Mouse (Mus musculus): ENCODE results near the gene Cacng1. TPM values are rescaled to one million over a fixed set of nuclear protein-coding genes. Genes with fewer than 3 reads are reported as not detected.
A peak's percentile ranks its signal among the peaks of the same experiment; 100 is the strongest.

Gene Cacng1
- polyA plus RNA-seq, 1 experiment from 2014 or later, result 14.0 TPM

- no peaks in the 10 kb centered on the region for H3K4me1 ChIP-seq
- H3K9ac ChIP-seq, result no peak overlapping the region
- no peak overlapping the region for H3K4me2 ChIP-seq
- no peaks in the 10 kb centered on the region for H3K36me3 ChIP-seq
- 73% methylated on average over 5 of the region's 5 CpGs for WGBS
- no peaks in the 10 kb centered on the region for H3K27me3 ChIP-seq
- no peak overlapping the region for H3K4me3 ChIP-seq
- no peak overlapping the region for H3K27ac ChIP-seq
- ATAC-seq (ENCODE audit: insufficient number of reproducible peaks, low FRiP score, low TSS enrichment, low read depth), result no peak
- no peaks in the 10 kb centered on the region for H3K9me3 ChIP-seq
Observed at GRCm38 (mm10) chr11:107731498-107731897, 15.2 kb upstream of the Cacng1 start.

GRCm38 (mm10) chr11:107730940-107731339, 14.6 kb upstream of the Cacng1 start:
- Histone ChIP-seq H3K4me2 (no peak overlapping the region), H3K9ac (no peak overlapping the region), H3K27me3 (no peaks in the 10 kb centered on the region), H3K36me3 (no peaks in the 10 kb centered on the region), H3K9me3 (no peaks in the 10 kb centered on the region), H3K4me3 (no peak overlapping the region), H3K4me1 (no peaks in the 10 kb centered on the region), H3K27ac (no peak overlapping the region)
- WGBS, result 74% methylated on average over 4 of the region's 4 CpGs
- no peak for ATAC-seq (ENCODE audit: insufficient number of reproducible peaks, low FRiP score, low TSS enrichment, low read depth)

- H3K4me3 ChIP-seq, result no peak overlapping the region
Observed at GRCm38 (mm10) chr11:107729141-107729540, 12.8 kb upstream of the Cacng1 start.

DNA sequence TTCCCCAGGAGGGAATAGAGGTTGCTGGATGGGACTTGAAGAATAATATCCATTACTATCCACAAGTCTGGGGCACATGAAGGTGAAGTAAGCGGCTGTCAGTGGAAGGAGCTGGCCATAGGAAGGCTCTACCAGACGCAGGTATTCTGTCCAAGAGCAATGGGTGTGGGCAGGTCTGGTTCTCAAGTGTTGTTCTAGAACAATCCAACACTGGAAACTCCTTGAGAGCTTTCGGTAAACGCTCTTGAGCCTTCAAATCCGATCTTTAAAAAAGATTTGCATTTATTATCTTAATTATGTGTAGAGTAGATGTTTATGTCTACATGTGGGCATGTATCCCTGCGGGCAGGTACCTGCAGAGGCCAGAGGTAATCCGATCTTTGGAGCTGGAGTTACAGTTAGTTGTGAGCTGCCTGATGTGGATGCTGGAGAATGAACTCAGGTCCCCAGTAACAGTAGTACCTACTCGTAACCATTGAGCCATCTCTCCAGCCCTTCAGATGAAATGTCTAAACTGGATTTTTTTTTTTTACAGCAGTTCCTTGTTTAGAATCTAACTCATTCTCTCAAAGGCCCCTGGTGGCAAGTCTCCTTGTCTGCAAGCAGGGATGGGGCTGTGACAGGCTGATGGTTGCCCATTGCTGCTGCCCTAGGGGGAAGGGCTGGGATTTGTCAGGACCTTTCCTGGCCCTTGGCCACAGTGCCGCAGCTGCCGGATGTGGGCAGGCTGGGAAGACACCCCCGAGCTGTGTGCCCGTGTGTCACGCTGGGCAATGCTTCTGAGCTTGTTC, 11.9 kb upstream of the Cacng1 start:
- H3K27ac ChIP-seq, result no peak overlapping the region
- H3K4me2 ChIP-seq, result no peak overlapping the region
- H3K27me3 ChIP-seq, result no peaks in the 10 kb centered on the region
- no peak overlapping the region for H3K9ac ChIP-seq
- no peak overlapping the region for H3K4me3 ChIP-seq
- 68% methylated on average over 13 of the region's 13 CpGs for WGBS
- no peaks in the 10 kb centered on the region for H3K4me1 ChIP-seq
- H3K9me3 ChIP-seq, result no peaks in the 10 kb centered on the region
- ATAC-seq (ENCODE audit: insufficient number of reproducible peaks, low FRiP score, low TSS enrichment, low read depth), result no peak
- no peaks in the 10 kb centered on the region for H3K36me3 ChIP-seq

More at GRCm38 (mm10) chr11:107729141-107729540, 12.8 kb upstream of the Cacng1 start:
- no peaks in the 10 kb centered on the region for H3K4me1 ChIP-seq
- no peak overlapping the region for H3K9ac ChIP-seq
- no peaks in the 10 kb centered on the region for H3K36me3 ChIP-seq
- no peak for ATAC-seq (ENCODE audit: insufficient number of reproducible peaks, low FRiP score, low TSS enrichment, low read depth)
- no peaks in the 10 kb centered on the region for H3K27me3 ChIP-seq
- H3K9me3 ChIP-seq, result no peaks in the 10 kb centered on the region
- 77% methylated on average over 7 of the region's 7 CpGs for WGBS
- H3K27ac ChIP-seq, result no peak overlapping the region
- no peak overlapping the region for H3K4me2 ChIP-seq

- H3K27me3 ChIP-seq, result no peaks in the 10 kb centered on the region
- 87% methylated on average over 8 of the region's 8 CpGs for WGBS
- no peak overlapping the region for H3K4me2 ChIP-seq
- H3K9me3 ChIP-seq, result no peaks in the 10 kb centered on the region
- no peak overlapping the region for H3K27ac ChIP-seq
- H3K9ac ChIP-seq, result no peak overlapping the region
- H3K4me3 ChIP-seq, result no peak overlapping the region
- no peak for ATAC-seq (ENCODE audit: insufficient number of reproducible peaks, low FRiP score, low TSS enrichment, low read depth)
- H3K36me3 ChIP-seq, result no peaks in the 10 kb centered on the region
- no peaks in the 10 kb centered on the region for H3K4me1 ChIP-seq
Observed at GRCm38 (mm10) chr11:107724603-107725002, 8.3 kb upstream of the Cacng1 start.

- no peak overlapping the region for H3K9ac ChIP-seq
- no peak overlapping the region for H3K4me2 ChIP-seq
- ATAC-seq (ENCODE audit: insufficient number of reproducible peaks, low FRiP score, low TSS enrichment, low read depth), result no peak
- no peak overlapping the region for H3K27ac ChIP-seq
- no peak overlapping the region for H3K4me3 ChIP-seq
- no peaks in the 10 kb centered on the region for H3K27me3 ChIP-seq
- no peaks in the 10 kb centered on the region for H3K4me1 ChIP-seq
- H3K36me3 ChIP-seq, result no peaks in the 10 kb centered on the region
- H3K9me3 ChIP-seq, result no peaks in the 10 kb centered on the region
- WGBS, result 83% methylated on average over 7 of the region's 7 CpGs
Observed at GRCm38 (mm10) chr11:107721057-107721456, 4.7 kb upstream of the Cacng1 start.

DNA sequence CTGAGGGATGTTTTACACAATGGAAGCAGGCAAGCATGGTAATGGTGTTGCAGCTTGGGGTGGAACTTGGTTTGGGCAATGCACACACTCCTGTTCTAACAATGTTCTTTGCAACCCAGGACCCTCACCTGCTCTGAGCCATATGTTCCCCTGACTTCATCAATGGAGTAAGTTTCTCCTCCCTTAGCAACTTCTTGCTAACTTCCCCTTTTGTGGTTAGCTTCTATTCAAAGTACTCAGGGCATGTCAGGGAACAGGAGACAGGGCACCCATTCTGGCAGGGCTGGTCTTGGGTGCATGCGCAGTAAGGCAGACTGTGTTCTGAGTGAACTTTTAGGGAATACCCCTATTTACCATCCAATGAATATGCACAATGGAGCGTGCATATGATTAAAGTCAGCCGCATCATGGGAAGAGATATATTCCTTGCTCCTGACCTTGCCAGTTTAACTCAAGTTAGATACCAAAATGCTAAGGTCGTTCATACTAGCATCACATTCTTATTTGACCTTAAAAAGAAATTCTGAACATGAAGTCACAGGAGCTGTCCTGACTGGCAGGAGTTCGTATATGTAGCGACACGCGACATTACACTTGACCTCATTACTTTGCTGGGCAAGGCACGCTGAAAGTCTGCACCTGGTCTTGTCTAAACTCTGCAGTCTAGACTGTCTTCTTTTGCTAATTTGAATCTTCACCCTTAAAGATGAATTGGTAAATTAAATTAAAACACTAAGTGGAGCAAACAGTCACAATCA, 4.1 kb upstream of the Cacng1 start:
- Histone ChIP-seq H3K4me3 (no peak overlapping the region), H3K9ac (no peak overlapping the region), H3K4me1 (no peaks in the 10 kb centered on the region), H3K27ac (no peak overlapping the region), H3K27me3 (no peaks in the 10 kb centered on the region), H3K4me2 (no peak overlapping the region), H3K36me3 (no peaks in the 10 kb centered on the region), H3K9me3 (no peaks in the 10 kb centered on the region)
- ATAC-seq (ENCODE audit: insufficient number of reproducible peaks, low FRiP score, low TSS enrichment, low read depth), result no peak
- WGBS, result 82% methylated on average over 9 of the region's 9 CpGs

DNA sequence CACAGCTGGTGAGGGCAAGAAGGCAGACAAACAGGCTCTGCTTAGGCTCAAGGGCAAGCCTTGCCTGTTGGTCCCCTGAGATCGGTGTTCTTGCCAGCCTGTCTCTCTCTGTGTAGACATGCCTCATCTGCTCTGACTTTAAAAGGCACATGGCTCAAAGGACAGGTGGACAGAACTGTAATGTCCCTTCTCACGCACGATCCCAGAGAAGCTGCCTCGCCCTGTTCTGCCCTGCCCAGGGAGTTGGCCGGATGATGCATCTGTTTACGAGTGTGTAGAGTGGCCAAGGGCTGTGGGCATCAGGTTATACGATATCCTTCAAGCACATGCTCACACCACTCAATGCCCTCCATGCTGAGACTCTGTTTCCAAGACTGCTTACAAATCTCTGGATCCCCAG, 2.0 kb downstream of the Cacng1 start:
- H3K27ac ChIP-seq, result no peak overlapping the region
- no peaks in the 10 kb centered on the region for H3K36me3 ChIP-seq
- no peaks in the 10 kb centered on the region for H3K27me3 ChIP-seq
- H3K9ac ChIP-seq, result no peak overlapping the region
- WGBS, result 66% methylated on average over 7 of the region's 7 CpGs
- peaks cover 11% of the 10 kb centered on the region for H3K4me1 ChIP-seq
- H3K4me3 ChIP-seq, result no peak overlapping the region
- peak; percentile 13; the same call in 1 of the 2 replicates for ATAC-seq (ENCODE audit: insufficient number of reproducible peaks, low FRiP score, low TSS enrichment, low read depth)
- H3K9me3 ChIP-seq, result no peaks in the 10 kb centered on the region
- H3K4me2 ChIP-seq, result no peak overlapping the region

DNA sequence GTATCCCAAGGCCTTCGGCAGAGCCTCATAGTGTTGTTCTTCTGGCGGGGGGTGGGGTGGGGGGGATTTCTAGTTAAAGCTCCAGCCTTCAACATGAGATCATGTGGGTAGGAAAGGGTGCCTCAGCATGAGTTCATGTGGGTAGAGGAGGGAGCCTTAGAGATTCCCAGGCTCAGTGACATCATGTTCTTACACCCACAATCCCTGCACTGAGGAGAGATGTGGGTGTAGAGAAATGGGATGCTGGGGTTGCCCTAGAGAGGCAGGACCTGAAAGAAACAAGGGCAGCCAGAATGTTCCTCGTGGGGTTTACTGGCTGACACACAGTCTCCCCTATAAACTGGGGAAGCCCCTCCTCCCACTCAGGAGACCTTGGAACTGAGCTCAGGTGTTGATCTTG, 5.9 kb downstream of the Cacng1 start:
- Histone ChIP-seq H3K9ac (no peak overlapping the region), H3K9me3 (no peaks in the 10 kb centered on the region), H3K4me3 (no peak overlapping the region), H3K4me1 (peaks cover 18% of the 10 kb centered on the region), H3K27me3 (no peaks in the 10 kb centered on the region), H3K36me3 (no peaks in the 10 kb centered on the region), H3K4me2 (no peak overlapping the region), H3K27ac (no peak overlapping the region)
- no peak; the same call in 1 of the 2 replicates for ATAC-seq (ENCODE audit: insufficient number of reproducible peaks, low FRiP score, low TSS enrichment, low read depth)
- 25% methylated on average over 3 of the region's 3 CpGs for WGBS

DNA sequence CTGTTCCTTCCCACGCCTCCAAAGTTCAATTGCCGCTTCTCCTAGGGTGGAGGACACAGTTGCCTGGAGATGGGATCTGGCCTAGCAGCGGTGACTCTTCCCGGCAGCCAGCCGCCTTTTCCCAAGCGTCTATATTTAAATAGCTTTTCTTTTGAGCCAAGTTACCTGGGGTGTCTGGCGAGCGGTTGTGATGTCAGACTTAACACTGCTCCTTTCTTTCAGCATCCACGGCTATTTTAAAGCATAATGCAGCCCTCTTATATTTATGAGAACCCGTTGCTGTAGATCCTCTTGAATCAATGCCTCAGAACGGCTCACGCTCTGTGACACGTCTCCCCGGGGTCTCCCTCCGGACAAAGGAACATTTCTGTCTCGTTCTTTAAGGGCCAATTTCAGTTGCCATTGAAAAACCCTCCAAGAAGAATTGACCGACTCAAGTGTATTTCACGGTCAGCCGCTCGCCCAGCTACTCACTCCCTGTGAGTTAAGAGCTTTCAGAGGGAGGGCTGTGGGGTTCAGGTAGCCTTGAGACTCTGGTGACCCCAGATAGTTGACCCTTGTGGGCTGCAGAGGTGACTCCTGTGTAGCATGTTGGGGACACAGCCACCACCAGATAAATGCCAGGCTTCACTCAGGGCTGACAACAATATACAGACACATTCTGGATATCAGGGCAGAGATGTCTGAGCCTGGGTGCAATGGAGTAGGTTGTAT, 8.3 kb downstream of the Cacng1 start:
- WGBS, result 63% methylated on average over 20 of the region's 20 CpGs
- H3K27me3 ChIP-seq, result no peaks in the 10 kb centered on the region
- ATAC-seq (ENCODE audit: insufficient number of reproducible peaks, low FRiP score, low TSS enrichment, low read depth), result no peak
- H3K36me3 ChIP-seq, result no peaks in the 10 kb centered on the region
- no peak overlapping the region for H3K9ac ChIP-seq
- no peak overlapping the region for H3K4me3 ChIP-seq
- no peaks in the 10 kb centered on the region for H3K9me3 ChIP-seq
- H3K4me1 ChIP-seq, result peaks cover 31% of the 10 kb centered on the region
- H3K27ac ChIP-seq, result no peak overlapping the region
- H3K4me2 ChIP-seq, result no peak overlapping the region

DNA sequence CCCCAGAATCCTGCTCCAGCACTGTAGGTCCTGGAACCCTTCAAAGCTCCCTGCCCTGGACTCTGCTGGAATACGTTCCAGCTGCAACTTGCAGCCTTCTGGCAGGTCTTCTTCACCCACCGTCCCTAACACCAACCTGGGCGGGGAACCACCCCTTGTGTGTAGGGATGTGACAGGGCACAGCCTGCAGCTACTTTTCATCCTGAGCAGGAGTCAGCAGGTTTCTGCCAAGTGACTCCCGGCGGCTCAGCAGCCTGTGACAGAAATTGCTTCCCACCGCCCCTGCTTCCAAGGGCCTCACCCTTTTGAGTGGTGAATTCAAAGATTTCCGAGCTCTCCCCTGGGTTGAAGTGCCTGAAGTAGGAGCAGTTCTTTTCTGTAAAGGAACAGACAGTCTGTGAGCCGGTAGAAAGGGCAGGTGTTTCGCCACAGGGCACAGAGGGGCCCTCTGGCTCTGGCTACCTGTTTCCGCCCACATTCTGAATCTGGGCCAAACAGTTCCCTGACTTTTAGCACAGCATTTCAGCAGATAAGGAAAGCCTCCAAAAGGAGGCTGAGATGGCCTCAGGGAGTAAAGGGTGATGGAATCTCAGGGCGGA, 10.7 kb downstream of the Cacng1 start:
- Histone ChIP-seq H3K9ac (no peak overlapping the region), H3K36me3 (no peaks in the 10 kb centered on the region), H3K9me3 (no peaks in the 10 kb centered on the region), H3K4me1 (peaks cover 33% of the 10 kb centered on the region), H3K27me3 (no peaks in the 10 kb centered on the region), H3K4me2 (no peak overlapping the region), H3K4me3 (no peak overlapping the region), H3K27ac (no peak overlapping the region)
- WGBS, result 51% methylated on average over 11 of the region's 11 CpGs
- ATAC-seq (ENCODE audit: insufficient number of reproducible peaks, low FRiP score, low TSS enrichment, low read depth), result no peak

Data from limb, embryonic 15.5 days (tissue).